Mouse (Mus musculus) forebrain, postnatal 0 days (tissue): Measurements from ENCODE around the gene Scamp2. TPM values are rescaled to one million over a fixed set of nuclear protein-coding genes. Genes with fewer than 3 reads are reported as not detected.

ENCODE experiments used
- ATAC-seq: fragments of 200-750 bp; cut with Nextera tagmentation; 2 replicates; pipeline ENCODE4 v1.8.0; 2017; ENCODE audit warnings: mild to moderate bottlenecking, moderate library complexity
- DNase-seq: peaks from one replicate; pipeline ENCODE4 v3.0.0-alpha.2; 2015
- H3K27ac ChIP-seq: fragments of 300-500 bp; sonication (generic); 2 replicates; pipeline ENCODE4 v1.5.1; 2014; ENCODE audit warnings: low read depth, mild to moderate bottlenecking, antibody characterized with exemption, low read length, moderate library complexity, mixed read lengths
- H3K27me3 ChIP-seq: fragments of 300-500 bp; sonication (generic); 2 replicates; pipeline ENCODE4 v1.6.1; 2014; ENCODE audit warnings: mild to moderate bottlenecking, low read length, mixed read lengths; ENCODE audit not compliant: insufficient read depth
- H3K36me3 ChIP-seq: fragments of 300-500 bp; sonication (generic); 2 replicates; pipeline ENCODE4 v1.6.1; 2014; ENCODE audit warnings: mild to moderate bottlenecking, moderate library complexity; ENCODE audit not compliant: insufficient read depth
- H3K4me1 ChIP-seq: fragments of 300-500 bp; sonication (generic); 2 replicates; pipeline ENCODE4 v1.6.1; 2014; ENCODE audit warnings: antibody characterized with exemption; ENCODE audit not compliant: insufficient read depth
- H3K4me2 ChIP-seq: fragments of 300-500 bp; sonication (generic); 2 replicates; pipeline ENCODE4 v1.6.1; 2014; ENCODE audit warnings: low read depth, mild to moderate bottlenecking, moderate library complexity
- H3K4me3 ChIP-seq: fragments of 300-500 bp; sonication (generic); 2 replicates; pipeline ENCODE4 v1.5.1; 2014; ENCODE audit warnings: low read depth, low read length, mixed read lengths
- H3K9ac ChIP-seq: fragments of 300-500 bp; sonication (generic); 2 replicates; pipeline ENCODE4 v1.6.1; 2014; ENCODE audit warnings: mild to moderate bottlenecking
- H3K9me3 ChIP-seq: fragments of 300-500 bp; sonication (generic); 2 replicates; pipeline ENCODE4 v1.6.1; 2016; ENCODE audit warnings: low read length
- CTCF ChIP-seq: sonication (generic); IDR thresholded peaks from 2 replicates; pipeline ENCODE4 v1.5.1; 2016; ENCODE audit warnings: antibody characterized with exemption, control low read depth, low read depth
- WGBS: fragments of 180-500 bp; shearing (Covaris S2); extraction: QIAGEN DNeasy Blood & Tissue Kit; methylation state at CpG from one replicate; pipeline ENCODE4 v1.1.7; 2014; 5-methylcytosine and 5-hydroxymethylcytosine counted together
- polyA plus RNA-seq: library from polyadenylated mRNA; unstranded; fragments of >200 nt; fragmentation: Nextera tagmentation; extraction: Ambion mirVana; gene quantifications from 2 replicates; pipeline ENCODE4 v1.2.1, GENCODE M21; 2015
- total RNA-seq: library from RNA; depleted of rRNA; stranded (reverse); fragments of >200 nt; gene quantifications from 2 replicates; pipeline ENCODE4 v1.2.3, GENCODE M21; 2014

Gene Scamp2
- total and polyA plus RNA-seq, 2 experiments from 2014 or later: 36.3 to 42.8 TPM

- no peak overlapping the region for H3K4me2 ChIP-seq
- DNase-seq (no peak), ATAC-seq (no peak)
- H3K4me3 ChIP-seq: no peak overlapping the region
- H3K9ac ChIP-seq: no peak overlapping the region
- no peaks in the 10 kb centered on the region for H3K36me3 ChIP-seq
- peaks cover 9% of the 10 kb centered on the region; the same call in 1 of the 2 replicates for H3K4me1 ChIP-seq
- H3K27ac ChIP-seq: no peak overlapping the region
- no peaks in the 10 kb centered on the region for H3K9me3 ChIP-seq
- no peak for TF ChIP-seq CTCF
- H3K27me3 ChIP-seq: peaks cover 15% of the 10 kb centered on the region
- WGBS: 67% methylated on average over 4 of the region's 4 CpGs
Observed at GRCm38 (mm10) chr9:57604875-57605274, 44.1 kb downstream of the Scamp2 start.

- DNase-seq: no peak
Observed at GRCm38 (mm10) chr9:57605503-57605902, 44.8 kb downstream of the Scamp2 start.

GRCm38 (mm10) chr9:57606139-57606851, 45.6 kb downstream of the Scamp2 start, which contains the start of gene Cplx3:
Cplx3 (minus strand) TSS chr9:57606281.
- H3K4me3 ChIP-seq: peak within 1 kb of the TSS; percentile 17
- peaks cover 13% of the 10 kb centered on the region for H3K4me1 ChIP-seq
- no peak within 1 kb of the TSS for H3K9ac ChIP-seq
- WGBS: 7% methylated on average over 24 of the region's 24 CpGs
- DNase-seq (no peak), ATAC-seq (peak; percentile 72)
- H3K36me3 ChIP-seq: no peaks in the 10 kb centered on the region
- H3K27ac ChIP-seq: no peak within 1 kb of the TSS
- H3K4me2 ChIP-seq: peak within 1 kb of the TSS; percentile 48
- no peaks in the 10 kb centered on the region for H3K9me3 ChIP-seq
- H3K27me3 ChIP-seq: peaks cover 15% of the 10 kb centered on the region
- no peak for TF ChIP-seq CTCF

More at GRCm38 (mm10) chr9:57605503-57605902, 44.8 kb downstream of the Scamp2 start:
- WGBS: 9% methylated on average over 9 of the region's 9 CpGs
- Histone ChIP-seq H3K4me2 (peak overlapping the region; percentile 48; the same call in 1 of the 2 replicates), H3K9me3 (no peaks in the 10 kb centered on the region), H3K27me3 (peaks cover 15% of the 10 kb centered on the region), H3K36me3 (no peaks in the 10 kb centered on the region), H3K4me3 (no peak overlapping the region), H3K4me1 (peaks cover 9% of the 10 kb centered on the region; the same call in 1 of the 2 replicates), H3K9ac (no peak overlapping the region), H3K27ac (no peak overlapping the region)
- ATAC-seq: no peak
- TF ChIP-seq CTCF: no peak

- Histone ChIP-seq H3K4me2 (no peak overlapping the region), H3K4me3 (no peak overlapping the region), H3K4me1 (peaks cover 13% of the 10 kb centered on the region), H3K36me3 (no peaks in the 10 kb centered on the region), H3K27ac (0 out of 2 replicates have a peak overlapping the region, but pooled peaks have one; percentile 42), H3K9me3 (no peaks in the 10 kb centered on the region), H3K27me3 (peaks cover 15% of the 10 kb centered on the region), H3K9ac (no peak overlapping the region)
- no peak for TF ChIP-seq CTCF
- WGBS: 65% methylated on average over 3 of the region's 3 CpGs
- no peak for DNase-seq
- ATAC-seq: no peak
Observed at GRCm38 (mm10) chr9:57609803-57610202, 49.1 kb downstream of the Scamp2 start.

GRCm38 (mm10) chr9:57610359-57610826, 49.6 kb downstream of the Scamp2 start:
- H3K36me3 ChIP-seq: no peaks in the 10 kb centered on the region
- DNase-seq (peak; percentile 75), ATAC-seq (peak; percentile 68)
- no peak overlapping the region for H3K9ac ChIP-seq
- no peaks in the 10 kb centered on the region for H3K9me3 ChIP-seq
- TF ChIP-seq CTCF: no peak
- peaks cover 13% of the 10 kb centered on the region for H3K4me1 ChIP-seq
- 25% methylated on average over 3 of the region's 3 CpGs for WGBS
- no peak overlapping the region for H3K4me3 ChIP-seq
- H3K4me2 ChIP-seq: no peak overlapping the region
- H3K27ac ChIP-seq: peak overlapping the region; percentile 42; the same call in 1 of the 2 replicates
- peaks cover 14% of the 10 kb centered on the region for H3K27me3 ChIP-seq

GRCm38 (mm10) chr9:57612587-57612986, 51.8 kb downstream of the Scamp2 start:
- WGBS: 89% methylated on average over 7 of the region's 7 CpGs
- DNase-seq: no peak
- no peaks in the 10 kb centered on the region for H3K9me3 ChIP-seq
- H3K4me3 ChIP-seq: no peak overlapping the region
- H3K4me2 ChIP-seq: no peak overlapping the region
- no peak overlapping the region for H3K9ac ChIP-seq
- no peak overlapping the region for H3K27ac ChIP-seq
- no peaks in the 10 kb centered on the region for H3K27me3 ChIP-seq
- no peak for ATAC-seq
- no peaks in the 10 kb centered on the region for H3K36me3 ChIP-seq
- H3K4me1 ChIP-seq: peaks cover 5% of the 10 kb centered on the region; the same call in 1 of the 2 replicates
- no peak for TF ChIP-seq CTCF

GRCm38 (mm10) chr9:57613975-57614374, 53.2 kb downstream of the Scamp2 start:
- Histone ChIP-seq H3K27ac (no peak overlapping the region), H3K4me3 (no peak overlapping the region), H3K9me3 (no peaks in the 10 kb centered on the region), H3K4me2 (no peak overlapping the region), H3K36me3 (no peaks in the 10 kb centered on the region), H3K27me3 (no peaks in the 10 kb centered on the region), H3K9ac (no peak overlapping the region), H3K4me1 (peaks cover 5% of the 10 kb centered on the region; the same call in 1 of the 2 replicates)
- no peak for TF ChIP-seq CTCF
- ATAC-seq: no peak
- 78% methylated on average over 7 of the region's 7 CpGs for WGBS
- no peak for DNase-seq
